In genomic region chr14:72148886-72149285, GRCm38 (mm10) we compare ENCODE assay signal across 18 mouse cellular contexts.
DNase-seq lines count a peak whose midpoint lies in the region; ATAC-seq lines count a peak whose summit lies in the region.
"Had no signal": no experiment of that assay in that cellular context is flagged by ENCODE, and none has a peak within 500 bp of the region (broad histone marks: within the 10 kb centered on the region; RNA-seq: fewer than 3 reads in every experiment).

No protein-coding gene starts in this region.

- no peak overlapping the region for H3K9ac ChIP-seq in hindbrain, embryonic 15.5 days
- no peak overlapping the region for H3K9ac ChIP-seq in hindbrain, embryonic 16.5 days (ENCODE audit: low read depth, low read length)
- no peak overlapping the region for H3K9ac ChIP-seq in midbrain, embryonic 14.5 days (replicated peaks; ENCODE audit: low read length)
- H3K9ac ChIP-seq in midbrain, embryonic 16.5 days (ENCODE audit: low read depth, low read length), result no peak overlapping the region
- H3K9ac ChIP-seq: embryonic facial prominence, embryonic 12.5 days; forebrain, embryonic 15.5 days had no signal

- H3K36me3 ChIP-seq in hindbrain, embryonic 15.5 days, result no peaks in the 10 kb centered on the region
- no peaks in the 10 kb centered on the region for H3K36me3 ChIP-seq in hindbrain, embryonic 16.5 days (ENCODE audit: control insufficient read depth, insufficient read depth, low read length)
- H3K36me3 ChIP-seq in midbrain, embryonic 14.5 days (ENCODE audit: control insufficient read depth, insufficient read depth, low read length), result no peaks in the 10 kb centered on the region
- H3K36me3 ChIP-seq in midbrain, embryonic 16.5 days (ENCODE audit: control insufficient read depth, insufficient read depth, low read length), result no peaks in the 10 kb centered on the region
- H3K36me3 ChIP-seq: embryonic facial prominence, embryonic 12.5 days; forebrain, embryonic 15.5 days; G1E had no signal

- H3K4me2 ChIP-seq in hindbrain, embryonic 15.5 days, result no peak overlapping the region
- H3K4me2 ChIP-seq in hindbrain, embryonic 16.5 days (ENCODE audit: low read length), result no peak overlapping the region
- H3K4me2 ChIP-seq in midbrain, embryonic 14.5 days (ENCODE audit: low read length), result no peak overlapping the region
- H3K4me2 ChIP-seq in midbrain, embryonic 16.5 days (ENCODE audit: low read length), result no peak overlapping the region
- H3K4me2 ChIP-seq: embryonic facial prominence, embryonic 12.5 days; forebrain, embryonic 15.5 days; heart, embryonic 11.5 days had no signal

- H3K27ac ChIP-seq in hindbrain, embryonic 15.5 days (replicated peaks), result peak overlapping the region; percentile 9; the same call in 1 of the 2 replicates
- H3K27ac ChIP-seq in hindbrain, embryonic 16.5 days (ENCODE audit: low read depth, low read length), result no peak overlapping the region
- no peak overlapping the region for H3K27ac ChIP-seq in midbrain, embryonic 14.5 days (replicated peaks; ENCODE audit: low read depth, low read length)
- no peak overlapping the region for H3K27ac ChIP-seq in midbrain, embryonic 16.5 days (ENCODE audit: low read length)
- H3K27ac ChIP-seq: embryonic facial prominence, embryonic 12.5 days; forebrain, embryonic 15.5 days had no signal

- ATAC-seq in hindbrain, embryonic 15.5 days (ENCODE audit: low FRiP score, low read depth), result peak; percentile 42; the same call in 1 of the 2 replicates
- no peak for ATAC-seq in hindbrain, embryonic 16.5 days
- ATAC-seq in midbrain, embryonic 14.5 days (ENCODE audit: low FRiP score, low TSS enrichment), result no peak
- no peak for ATAC-seq in midbrain, embryonic 16.5 days
- ATAC-seq: activated CD4-positive, CD25-positive, alpha-beta regulatory T cell, adult 4 months; CD4-positive, CD25-positive, alpha-beta regulatory T cell, adult 4 months had no signal

- H3K27me3 ChIP-seq in hindbrain, embryonic 15.5 days, result 0 out of 2 replicates have a peak, but pooled peaks cover 3% of the 10 kb centered on the region
- H3K27me3 ChIP-seq in hindbrain, embryonic 16.5 days (replicated peaks; ENCODE audit: control insufficient read depth, insufficient read depth, low read length), result no peaks in the 10 kb centered on the region
- no peaks in the 10 kb centered on the region for H3K27me3 ChIP-seq in midbrain, embryonic 14.5 days (ENCODE audit: control insufficient read depth, insufficient read depth, low read length)
- H3K27me3 ChIP-seq in midbrain, embryonic 16.5 days (ENCODE audit: control insufficient read depth, insufficient read depth, low read depth, low read length), result no peaks in the 10 kb centered on the region
- H3K27me3 ChIP-seq: embryonic facial prominence, embryonic 12.5 days; forebrain, embryonic 15.5 days had no signal

- DNase-seq in cerebellum, postnatal 10 days, result peak; percentile 80 to 81
- no peak for DNase-seq in cerebellum, postnatal 36 days
- DNase-seq in midbrain, embryonic 14.5 days, result peak; percentile 23
- DNase-seq in kidney, postnatal 10 days, result no peak
- DNase-seq: B cell, adult 2 months; cerebellum, adult 11-12 months; cerebellum, adult 9-11 months; gastrocnemius, postnatal 36 days; heart, adult 18-20 months had no signal

- WGBS in hindbrain, embryonic 15.5 days, result 64% methylated on average over 1 of the region's 1 CpGs
- 60% methylated on average over 1 of the region's 1 CpGs for WGBS in hindbrain, embryonic 16.5 days
- WGBS in midbrain, embryonic 14.5 days, result 48% methylated on average over 1 of the region's 1 CpGs
- WGBS in midbrain, embryonic 16.5 days, result 62% methylated on average over 1 of the region's 1 CpGs

- H3K9me3 ChIP-seq in hindbrain, embryonic 15.5 days, result no peaks in the 10 kb centered on the region
- no peaks in the 10 kb centered on the region for H3K9me3 ChIP-seq in hindbrain, embryonic 16.5 days (ENCODE audit: control insufficient read depth, low read length)
- no peaks in the 10 kb centered on the region for H3K9me3 ChIP-seq in midbrain, embryonic 14.5 days (ENCODE audit: control insufficient read depth, low read length)
- H3K9me3 ChIP-seq in midbrain, embryonic 16.5 days (replicated peaks; ENCODE audit: control insufficient read depth, low read length, poor library complexity, severe bottlenecking), result no peaks in the 10 kb centered on the region
- H3K9me3 ChIP-seq: embryonic facial prominence, embryonic 12.5 days; forebrain, embryonic 15.5 days had no signal

- peaks cover 19% of the 10 kb centered on the region for H3K4me1 ChIP-seq in hindbrain, embryonic 15.5 days (replicated peaks)
- H3K4me1 ChIP-seq in hindbrain, embryonic 16.5 days (ENCODE audit: control insufficient read depth, insufficient read depth, low read depth, low read length), result peaks cover 11% of the 10 kb centered on the region
- peaks cover 4% of the 10 kb centered on the region; the same call in 1 of the 2 replicates for H3K4me1 ChIP-seq in midbrain, embryonic 14.5 days (ENCODE audit: control insufficient read depth, insufficient read depth, low read length)
- peaks cover 8% of the 10 kb centered on the region for H3K4me1 ChIP-seq in midbrain, embryonic 16.5 days (ENCODE audit: control insufficient read depth, insufficient read depth, low read length)

- no peak overlapping the region for H3K4me3 ChIP-seq in hindbrain, embryonic 15.5 days
- no peak overlapping the region for H3K4me3 ChIP-seq in hindbrain, embryonic 16.5 days (ENCODE audit: low read length)
- H3K4me3 ChIP-seq in midbrain, embryonic 14.5 days (replicated peaks; ENCODE audit: low read depth, low read length), result no peak overlapping the region
- no peak overlapping the region for H3K4me3 ChIP-seq in midbrain, embryonic 16.5 days (ENCODE audit: low read depth, low read length)
- H3K4me3 ChIP-seq: embryonic facial prominence, embryonic 12.5 days; forebrain, embryonic 15.5 days had no signal

Comparison
In these comparisons a context has a peak if more than half of its experiments do, and no peak if none do; other contexts are left out.
1. DNase-seq: peak in cerebellum, postnatal 10 days (2 of 2) and midbrain, embryonic 14.5 days (single experiment); none in cerebellum, postnatal 36 days (0 of 2) and kidney, postnatal 10 days (single experiment).